9 mouse cellular contexts compared by ENCODE assay signal in genomic region chr13:54446686-54447495, GRCm38 (mm10). TPM values are rescaled to one million over a fixed set of nuclear protein-coding genes. Genes with fewer than 3 reads are reported as not detected.
DNase-seq lines count a peak whose midpoint lies in the region; ATAC-seq and TF ChIP-seq lines count a peak whose summit lies in the region.
"Had no signal": no experiment of that assay in that cellular context is flagged by ENCODE, and none has a peak within 500 bp of the region (broad histone marks: within the 10 kb centered on the region; RNA-seq: fewer than 3 reads in every experiment).

No protein-coding gene starts in this region.

- no peak for TF ChIP-seq POLR2A in testis, adult 2 months (IDR thresholded peaks at IDR 0.05; ENCODE audit: control insufficient read depth, low read depth, low read length)

- peak; percentile 55 for DNase-seq in c-Kit-positive CD71-positive TER-119-positive erythroid progenitor cells, embryonic 14.5 days (ENCODE audit: low spot score)
- peak; percentile 87 to 89 for DNase-seq in heart, postnatal 10 days
- peak; percentile 92 for DNase-seq in kidney, postnatal 4 days

- H3K9ac ChIP-seq in forebrain, embryonic 13.5 days = no peak overlapping the region
- H3K9ac ChIP-seq in liver, embryonic 16.5 days (ENCODE audit: low read depth, low read length) = no peak overlapping the region
- 0 out of 2 replicates have a peak overlapping the region, but pooled peaks have one; percentile 7 for H3K9ac ChIP-seq in neural tube, embryonic 14.5 days (replicated peaks; ENCODE audit: low read depth, low read length)

- no peaks in the 10 kb centered on the region for H3K36me3 ChIP-seq in E14TG2a.4 (ENCODE audit: insufficient read depth, low read length)
- no peaks in the 10 kb centered on the region for H3K36me3 ChIP-seq in forebrain, embryonic 13.5 days (ENCODE audit: poor library complexity, severe bottlenecking)
- no peaks in the 10 kb centered on the region for H3K36me3 ChIP-seq in liver, embryonic 16.5 days (ENCODE audit: control insufficient read depth, insufficient read depth)
- no peaks in the 10 kb centered on the region for H3K36me3 ChIP-seq in neural tube, embryonic 14.5 days (ENCODE audit: control insufficient read depth, insufficient read depth, low read length)
- H3K36me3 ChIP-seq in testis, adult 2 months (ENCODE audit: control insufficient read depth, insufficient read depth, low read length) = no peaks in the 10 kb centered on the region

- H3K9me3 ChIP-seq in E14TG2a.4 (ENCODE audit: low read length) = no peaks in the 10 kb centered on the region
- H3K9me3 ChIP-seq in forebrain, embryonic 13.5 days (replicated peaks) = no peaks in the 10 kb centered on the region
- no peaks in the 10 kb centered on the region for H3K9me3 ChIP-seq in liver, embryonic 16.5 days (replicated peaks; ENCODE audit: control insufficient read depth, low read length)
- H3K9me3 ChIP-seq in neural tube, embryonic 14.5 days (ENCODE audit: control insufficient read depth, low read length) = no peaks in the 10 kb centered on the region

- H3K4me1 ChIP-seq in E14TG2a.4 (replicated peaks; ENCODE audit: low read depth, low read length) = peaks cover 13% of the 10 kb centered on the region
- peaks cover 11% of the 10 kb centered on the region for H3K4me1 ChIP-seq in forebrain, embryonic 13.5 days
- no peaks in the 10 kb centered on the region for H3K4me1 ChIP-seq in liver, embryonic 16.5 days (ENCODE audit: control insufficient read depth, low read depth, low read length)
- H3K4me1 ChIP-seq in neural tube, embryonic 14.5 days (ENCODE audit: control insufficient read depth, insufficient read depth, low read length) = peaks cover 8% of the 10 kb centered on the region; the same call in 1 of the 2 replicates
- H3K4me1 ChIP-seq in testis, adult 2 months (ENCODE audit: control insufficient read depth, insufficient read depth, low read length) = peaks cover 5% of the 10 kb centered on the region; the same call in 1 of the 2 replicates

- H3K4me3 ChIP-seq in E14TG2a.4 (replicated peaks; ENCODE audit: low read length) = no peak overlapping the region
- H3K4me3 ChIP-seq in forebrain, embryonic 13.5 days = no peak overlapping the region
- no peak overlapping the region for H3K4me3 ChIP-seq in liver, embryonic 16.5 days (ENCODE audit: low read depth, low read length)
- no peak overlapping the region for H3K4me3 ChIP-seq in neural tube, embryonic 14.5 days (ENCODE audit: low read depth, low read length)
- no peak overlapping the region; the same call in 1 of the 2 replicates for H3K4me3 ChIP-seq in testis, adult 2 months (ENCODE audit: control insufficient read depth, low read depth, low read length)

- intact Hi-C loops in heart, postnatal 10 days (cut with DNase I) = loop anchor here (1.0 to 2.0 kb wide), 3 partner anchors 74 to 332 kb away; no protein-coding TSS in a partner anchor

- H3K27ac ChIP-seq in forebrain, embryonic 13.5 days = 0 out of 2 replicates have a peak overlapping the region, but pooled peaks have one; percentile 10
- H3K27ac ChIP-seq in liver, embryonic 16.5 days (ENCODE audit: low read length) = no peak overlapping the region
- no peak overlapping the region for H3K27ac ChIP-seq in neural tube, embryonic 14.5 days (ENCODE audit: low read depth, low read length)
- no peak overlapping the region for H3K27ac ChIP-seq in testis, adult 2 months (ENCODE audit: control insufficient read depth, insufficient read depth, low read depth, low read length)
- H3K27ac ChIP-seq: macrophage had no signal

- peak overlapping the region; percentile 22 for H3K4me2 ChIP-seq in forebrain, embryonic 13.5 days
- no peak overlapping the region for H3K4me2 ChIP-seq in liver, embryonic 16.5 days (ENCODE audit: low read depth, low read length)
- H3K4me2 ChIP-seq in neural tube, embryonic 14.5 days (ENCODE audit: low read depth, low read length) = no peak overlapping the region

- WGBS in forebrain, embryonic 13.5 days = 18% methylated on average over 19 of the region's 19 CpGs
- 29% methylated on average over 19 of the region's 19 CpGs for WGBS in liver, embryonic 16.5 days (ENCODE audit: insufficient replicate concordance)
- WGBS in neural tube, embryonic 14.5 days = 28% methylated on average over 19 of the region's 19 CpGs

- peaks cover 21% of the 10 kb centered on the region; the same call in 1 of the 2 replicates for H3K27me3 ChIP-seq in E14TG2a.4 (ENCODE audit: insufficient read depth, low read length)
- peaks cover 16% of the 10 kb centered on the region for H3K27me3 ChIP-seq in forebrain, embryonic 13.5 days
- H3K27me3 ChIP-seq in liver, embryonic 16.5 days (ENCODE audit: control insufficient read depth, insufficient read depth, low read depth, low read length) = peaks cover 5% of the 10 kb centered on the region
- H3K27me3 ChIP-seq in neural tube, embryonic 14.5 days (ENCODE audit: control insufficient read depth, insufficient read depth, low read length) = no peaks in the 10 kb centered on the region
- no peaks in the 10 kb centered on the region for H3K27me3 ChIP-seq in testis, adult 2 months (ENCODE audit: control insufficient read depth, insufficient read depth, low read length)

- TF ChIP-seq CTCF in E14TG2a.4 (conservative IDR thresholded peaks at IDR 0.05; ENCODE audit: low read length) = peak; percentile 95
- peak; percentile 98; the same call in 1 of the 2 replicates for TF ChIP-seq CTCF in testis, adult 2 months (IDR thresholded peaks at IDR 0.05; ENCODE audit: control insufficient read depth, insufficient read depth, insufficient replicate concordance, low read depth, low read length)

- ATAC-seq in forebrain, embryonic 13.5 days = peak; percentile 84
- 0 out of 2 replicates have a peak, but pooled peaks have one; percentile 30 for ATAC-seq in liver, embryonic 16.5 days (ENCODE audit: low read depth)
- peak; percentile 85; the same call in 1 of the 2 replicates for ATAC-seq in neural tube, embryonic 14.5 days (ENCODE audit: low read depth)

RNA-seq across cellular contexts. Expression of gene Thoc3, which starts 21.8 kb away (rescaled TPM):
- 108 and 113 TPM in 2 replicates for polyA plus RNA-seq in forebrain, embryonic 13.5 days (2015; fragmentation: Nextera tagmentation; extraction: Ambion mirVana)
- total RNA-seq in heart, postnatal 10 days (2021) = 10 to 100 TPM; 33.3 to 34.0 TPM
- polyA plus RNA-seq in liver, embryonic 16.5 days (2015; fragmentation: Nextera tagmentation; extraction: Ambion mirVana) = 33.4 and 37.6 TPM in 2 replicates
- polyA plus RNA-seq in neural tube, embryonic 14.5 days (2014; fragmentation: Nextera tagmentation; extraction: Ambion mirVana) = 91.0 and 102 TPM in 2 replicates
- 14.0 and 15.7 TPM in 2 replicates for polyA plus RNA-seq in testis, adult 2 months (2012; rRNA removed)

RNA-seq across cellular contexts. Expression of gene Simc1, which starts 56.7 kb away (rescaled TPM):
- polyA plus RNA-seq in forebrain, embryonic 13.5 days (2015; fragmentation: Nextera tagmentation; extraction: Ambion mirVana) = 17.7 and 17.8 TPM in 2 replicates
- 1 to 10 TPM; 3.0 to 4.7 TPM for total RNA-seq in heart, postnatal 10 days (2021)
- 1.5 TPM in 2 replicates for polyA plus RNA-seq in liver, embryonic 16.5 days (2015; fragmentation: Nextera tagmentation; extraction: Ambion mirVana)
- 30.1 and 33.4 TPM in 2 replicates for polyA plus RNA-seq in neural tube, embryonic 14.5 days (2014; fragmentation: Nextera tagmentation; extraction: Ambion mirVana)
- 22.5 and 23.3 TPM in 2 replicates for polyA plus RNA-seq in testis, adult 2 months (2012; rRNA removed)

Comparison
In these comparisons a context has a peak if more than half of its experiments do, and no peak if none do; other contexts are left out.
1. ATAC-seq: peak in every context shown above with its lines; median percentile 85 in neural tube, embryonic 14.5 days; 84 in forebrain, embryonic 13.5 days; 30 in liver, embryonic 16.5 days.